Mouse (Mus musculus) kidney, adult 9 months (tissue): ENCODE results near the gene Lamb2.

ENCODE experiments used
- DNase-seq: peaks from one replicate; pipeline ENCODE4 v3.0.0; 2022

Lamb2 gene

GRCm38 (mm10) chr9:108493246-108493645 is 13.7 kb downstream of the Lamb2 start:
- no peak for DNase-seq

GRCm38 (mm10) chr9:108494146-108494825 is 14.8 kb downstream of the Lamb2 start:
- no peak for DNase-seq

GRCm38 (mm10) chr9:108494905-108495304 is 15.4 kb downstream of the Lamb2 start:
- no peak for DNase-seq

GRCm38 (mm10) chr9:108499231-108499630 is 19.7 kb downstream of the Lamb2 start:
- DNase-seq, result no peak

- DNase-seq, result no peak
Observed at GRCm38 (mm10) chr9:108499943-108500342, 20.4 kb downstream of the Lamb2 start.

- no peak for DNase-seq
Observed at GRCm38 (mm10) chr9:108506901-108507300, 27.4 kb downstream of the Lamb2 start.

- peak; percentile 99 for DNase-seq
Observed at GRCm38 (mm10) chr9:108507619-108508434, 28.3 kb downstream of the Lamb2 start, which contains the start of gene Qars. TSS of gene Qars (plus strand) at chr9:108507706.

GRCm38 (mm10) chr9:108508776-108509175 is 29.2 kb downstream of the Lamb2 start:
- no peak for DNase-seq

GRCm38 (mm10) chr9:108516380-108517251 is 37.1 kb downstream of the Lamb2 start, which contains the start of gene Qrich1:
TSS of gene Qrich1 (plus strand) at chr9:108516806.
- DNase-seq, result peak; percentile 97

- peak; percentile 80 for DNase-seq
Observed at GRCm38 (mm10) chr9:108517253-108517930, 37.9 kb downstream of the Lamb2 start.

GRCm38 (mm10) chr9:108517931-108518332 is 38.4 kb downstream of the Lamb2 start:
- DNase-seq, result no peak

GRCm38 (mm10) chr9:108521604-108522003 is 42.1 kb downstream of the Lamb2 start:
- DNase-seq, result no peak

- no peak for DNase-seq
Observed at GRCm38 (mm10) chr9:108523341-108523740, 43.8 kb downstream of the Lamb2 start.

- no peak for DNase-seq
Observed at GRCm38 (mm10) chr9:108525400-108525799, 45.9 kb downstream of the Lamb2 start.

- no peak for DNase-seq
Observed at GRCm38 (mm10) chr9:108530954-108531353, 51.4 kb downstream of the Lamb2 start.

GRCm38 (mm10) chr9:108531496-108531895 is 52.0 kb downstream of the Lamb2 start:
- DNase-seq, result no peak
